Mouse (Mus musculus) heart, postnatal 0 days (tissue): ENCODE data around the gene 2410004P03Rik.

Experiments
- CTCF ChIP-seq: IDR thresholded peaks from 2 replicates; pipeline ENCODE4 v1.5.1; 2016; ENCODE audit warnings: antibody characterized with exemption, control low read depth, low read depth
- EP300 ChIP-seq: IDR thresholded peaks from 2 replicates; pipeline ENCODE4 v1.6.1; 2016; ENCODE audit warnings: antibody characterized with exemption, low read depth

DNA sequence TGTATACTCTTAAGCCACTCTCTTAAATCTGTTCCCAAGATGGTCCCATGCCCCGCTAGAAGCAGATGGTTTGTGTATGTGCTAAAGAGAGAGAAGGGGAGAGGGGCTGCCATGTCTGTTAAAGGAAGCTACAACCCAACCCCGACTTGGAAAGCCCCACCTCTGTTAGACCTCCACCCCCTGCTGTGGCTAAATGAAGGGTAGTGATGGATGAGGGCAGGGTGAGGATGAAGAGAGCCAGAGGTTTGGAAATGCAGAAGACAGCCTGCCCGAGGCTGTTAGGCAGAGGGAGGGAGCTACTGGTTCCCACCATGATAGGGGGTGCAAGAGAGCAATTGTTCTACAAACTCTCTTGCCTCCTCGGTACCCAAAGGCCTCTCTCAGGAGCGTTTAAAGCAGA is 31.8 kb upstream of the 2410004P03Rik start:
- no peak for TF ChIP-seq CTCF
- no peak for TF ChIP-seq EP300
